Mouse (Mus musculus): Measurements from ENCODE around the gene Wdr5.

Gene Wdr5

GRCm38 (mm10) chr2:27514639-27515328, at the start of gene Wdr5:
Gene Wdr5 (plus strand): TSS chr2:27515157.
- peak; percentile 98 for DNase-seq

GRCm38 (mm10) chr2:27469292-27469990, 45.5 kb upstream of the Wdr5 start:
- no peak for DNase-seq

- no peak for DNase-seq
Observed at GRCm38 (mm10) chr2:27469991-27470355, 45.0 kb upstream of the Wdr5 start.

- no peak for DNase-seq
Observed at GRCm38 (mm10) chr2:27470535-27470934, 44.4 kb upstream of the Wdr5 start.

- no peak for DNase-seq
Observed at GRCm38 (mm10) chr2:27471170-27471584, 43.8 kb upstream of the Wdr5 start.

GRCm38 (mm10) chr2:27473061-27473765, 41.7 kb upstream of the Wdr5 start:
- DNase-seq, result peak; percentile 45

- DNase-seq, result no peak
Observed at GRCm38 (mm10) chr2:27473911-27474310, 41.0 kb upstream of the Wdr5 start.

- DNase-seq, result peak; percentile 51
Observed at GRCm38 (mm10) chr2:27474621-27475484, 40.1 kb upstream of the Wdr5 start.

- DNase-seq, result peak; percentile 91
Observed at GRCm38 (mm10) chr2:27475495-27476302, 39.3 kb upstream of the Wdr5 start.

GRCm38 (mm10) chr2:27476303-27477192, 38.4 kb upstream of the Wdr5 start:
- no peak for DNase-seq

- DNase-seq, result no peak
Observed at GRCm38 (mm10) chr2:27479821-27480220, 35.1 kb upstream of the Wdr5 start.

GRCm38 (mm10) chr2:27480367-27480766, 34.6 kb upstream of the Wdr5 start:
- DNase-seq, result peak; percentile 26

GRCm38 (mm10) chr2:27482265-27482861, 32.6 kb upstream of the Wdr5 start:
- DNase-seq, result no peak

GRCm38 (mm10) chr2:27486725-27487124, 28.2 kb upstream of the Wdr5 start:
- DNase-seq, result no peak

- no peak for DNase-seq
Observed at GRCm38 (mm10) chr2:27487336-27488049, 27.5 kb upstream of the Wdr5 start.

GRCm38 (mm10) chr2:27488362-27488761, 26.6 kb upstream of the Wdr5 start:
- no peak for DNase-seq

- DNase-seq, result no peak
Observed at GRCm38 (mm10) chr2:27490939-27491338, 24.0 kb upstream of the Wdr5 start.

GRCm38 (mm10) chr2:27493971-27494370, 21.0 kb upstream of the Wdr5 start:
- DNase-seq, result no peak

GRCm38 (mm10) chr2:27496391-27497028, 18.4 kb upstream of the Wdr5 start:
- no peak for DNase-seq

All from thymus, postnatal 25 days (tissue).